Mouse (Mus musculus): ENCODE measurements around the gene Pard3.

GRCm38 (mm10) chr8:127090435-127090834, 26.7 kb downstream of the Pard3 start:
- TF ChIP-seq CTCF (IDR thresholded peaks at IDR 0.05; ENCODE audit: low read depth): no peak
- no peak for TF ChIP-seq EP300 (IDR thresholded peaks at IDR 0.05; ENCODE audit: low read depth)
